Mouse (Mus musculus): Measurements from ENCODE around the gene Phactr1.

Phactr1 gene

GRCm38 (mm10) chr13:42760907-42761544 lies 80.6 kb downstream of the Phactr1 start:
- no peak for DNase-seq

GRCm38 (mm10) chr13:42772314-42772713 lies 91.9 kb downstream of the Phactr1 start:
- no peak for DNase-seq

- DNase-seq = no peak
Observed at GRCm38 (mm10) chr13:42774040-42774439, 93.6 kb downstream of the Phactr1 start.

GRCm38 (mm10) chr13:42782151-42782550 lies 101.7 kb downstream of the Phactr1 start:
- DNase-seq = no peak

- peak in 1 of 2 experiments; percentile 5 for DNase-seq
Observed at GRCm38 (mm10) chr13:42789221-42789620, 108.8 kb downstream of the Phactr1 start.

- DNase-seq = peak in 1 of 2 experiments; percentile 12
Observed at GRCm38 (mm10) chr13:42792279-42792678, 111.9 kb downstream of the Phactr1 start.

GRCm38 (mm10) chr13:42800523-42800922 lies 120.1 kb downstream of the Phactr1 start:
- DNase-seq = no peak

GRCm38 (mm10) chr13:42804314-42804713 lies 123.9 kb downstream of the Phactr1 start:
- DNase-seq = no peak

GRCm38 (mm10) chr13:42812762-42813161 lies 132.3 kb downstream of the Phactr1 start:
- no peak for DNase-seq

- peak; percentile 32 to 70 for DNase-seq
Observed at GRCm38 (mm10) chr13:42818378-42818777, 138.0 kb downstream of the Phactr1 start.

- DNase-seq = no peak
Observed at GRCm38 (mm10) chr13:42820513-42820912, 140.1 kb downstream of the Phactr1 start.

GRCm38 (mm10) chr13:42821426-42822106 lies 141.1 kb downstream of the Phactr1 start:
- DNase-seq = peak in 1 of 2 experiments; percentile 32

- peak; percentile 67 to 86 for DNase-seq
Observed at GRCm38 (mm10) chr13:42822545-42822944, 142.1 kb downstream of the Phactr1 start.

- no peak for DNase-seq
Observed at GRCm38 (mm10) chr13:42823875-42824274, 143.5 kb downstream of the Phactr1 start.

GRCm38 (mm10) chr13:42826602-42827001 lies 146.2 kb downstream of the Phactr1 start:
- DNase-seq = peak in 1 of 2 experiments; percentile 52

- peak in 1 of 2 experiments; percentile 13 for DNase-seq
Observed at GRCm38 (mm10) chr13:42828978-42829377, 148.6 kb downstream of the Phactr1 start.

- peak in 1 of 2 experiments; percentile 13 for DNase-seq
Observed at GRCm38 (mm10) chr13:42835441-42835840, 155.0 kb downstream of the Phactr1 start.

GRCm38 (mm10) chr13:42839358-42839757 lies 158.9 kb downstream of the Phactr1 start:
- DNase-seq = no peak

GRCm38 (mm10) chr13:42852086-42852485 lies 171.7 kb downstream of the Phactr1 start:
- no peak for DNase-seq

GRCm38 (mm10) chr13:42853900-42854595 lies 173.6 kb downstream of the Phactr1 start:
- no peak for DNase-seq

- peak; percentile 11 to 16 for DNase-seq
Observed at GRCm38 (mm10) chr13:42866162-42866941, 185.9 kb downstream of the Phactr1 start.

- no peak for DNase-seq
Observed at GRCm38 (mm10) chr13:42867026-42867425, 186.6 kb downstream of the Phactr1 start.

- no peak for DNase-seq
Observed at GRCm38 (mm10) chr13:42872125-42872524, 191.7 kb downstream of the Phactr1 start.

All from kidney, adult 8-10 months (tissue).